Mouse (Mus musculus) MEL (cell line): ENCODE data around the gene Sgk2.

ENCODE experiments used
- CTCF ChIP-seq, 3 experiments: IDR thresholded peaks in 2 of 3; conservative IDR thresholded peaks in 1 of 3; 2 replicates each; pipeline ENCODE4 v1.5.1; 2011 to 2012; ENCODE audit warnings: low read length in 3 of 3, low read depth in 2 of 3, mild to moderate bottlenecking in 2 of 3, improper control_type of control experiment in 1 of 3, inconsistent platforms in 1 of 3, mixed read lengths in 1 of 3, moderate library complexity in 1 of 3; ENCODE audit not compliant: control insufficient read depth in 1 of 3, insufficient read depth in 1 of 3, poor library complexity in 1 of 3, severe bottlenecking in 1 of 3
- JUND ChIP-seq: IDR thresholded peaks from 2 replicates; pipeline ENCODE4 v1.6.1; 2011; ENCODE audit warnings: low read depth, mild to moderate bottlenecking, improper control_type of control experiment, low read length
- POLR2A ChIP-seq, 2 experiments: IDR thresholded peaks; 2 replicates each; pipeline ENCODE4 v1.6.1; 2011 to 2012; ENCODE audit warnings: low read length in 2 of 2, mild to moderate bottlenecking in 2 of 2, control low read depth in 1 of 2, improper control_type of control experiment in 1 of 2, low read depth in 1 of 2, moderate library complexity in 1 of 2; ENCODE audit not compliant: control insufficient read depth in 1 of 2, insufficient read depth in 1 of 2, poor library complexity in 1 of 2

- TF ChIP-seq POLR2A (IDR thresholded peaks at IDR 0.05; ENCODE audit: control insufficient read depth in 1 of 2, insufficient read depth in 1 of 2, low read depth in 1 of 2, low read length in 2 of 2, poor library complexity in 1 of 2): no peak
- TF ChIP-seq JUND: no peak
- TF ChIP-seq CTCF (IDR thresholded peaks at IDR 0.05 in 2 of 3, conservative IDR thresholded peaks at IDR 0.05 in 1 of 3; ENCODE audit: control insufficient read depth in 1 of 3, insufficient read depth in 1 of 3, low read depth in 2 of 3, low read length in 3 of 3, poor library complexity in 1 of 3, severe bottlenecking in 1 of 3): no peak
Observed at GRCm38 (mm10) chr2:162972752-162973151, 14.4 kb upstream of the Sgk2 start.
